Mouse (Mus musculus) E14TG2a.4 (cell line): ENCODE results near the gene Cacna1d.

ENCODE experiments used
- H3K27me3 ChIP-seq: 2 replicates; pipeline ENCODE4 v1.6.1; 2014; ENCODE audit warnings: low read length, control low read depth; ENCODE audit not compliant: insufficient read depth
- H3K36me3 ChIP-seq: 2 replicates; pipeline ENCODE4 v1.6.1; 2014; ENCODE audit warnings: low read length, control low read depth; ENCODE audit not compliant: insufficient read depth
- H3K4me1 ChIP-seq: replicated peaks from 2 replicates; pipeline ENCODE4 v1.6.1; 2014; ENCODE audit warnings: low read depth, low read length, control low read depth
- H3K4me3 ChIP-seq: replicated peaks from 2 replicates; pipeline ENCODE4 v1.5.1; 2014; ENCODE audit warnings: mild to moderate bottlenecking, low read length
- H3K9me3 ChIP-seq: 2 replicates; pipeline ENCODE4 v1.6.1; 2014; ENCODE audit warnings: low read length, control low read depth
- CTCF ChIP-seq: conservative IDR thresholded peaks from 2 replicates; pipeline ENCODE4 v1.5.1; 2014; ENCODE audit warnings: low read length
- NANOG ChIP-seq: IDR thresholded peaks from 2 replicates; pipeline ENCODE4 v1.6.1; 2014; ENCODE audit warnings: borderline replicate concordance, low read length, mixed read lengths
- POU5F1 ChIP-seq: IDR thresholded peaks from 2 replicates; pipeline ENCODE4 v1.6.1; 2014; ENCODE audit warnings: low read length, borderline replicate concordance

Cacna1d gene

GRCm38 (mm10) chr14:30168902-30169301, 322.4 kb downstream of the Cacna1d start:
- Histone ChIP-seq H3K27me3 (no peaks in the 10 kb centered on the region), H3K36me3 (no peaks in the 10 kb centered on the region), H3K9me3 (0 out of 2 replicates have a peak, but pooled peaks cover 5% of the 10 kb centered on the region), H3K4me3 (no peak overlapping the region), H3K4me1 (no peaks in the 10 kb centered on the region)
- TF ChIP-seq CTCF (no peak), POU5F1 (no peak), NANOG (no peak)

GRCm38 (mm10) chr14:30168387-30168786, 322.9 kb downstream of the Cacna1d start:
- H3K4me3 ChIP-seq = no peak overlapping the region
- TF ChIP-seq POU5F1 = no peak
- no peak for TF ChIP-seq NANOG
- TF ChIP-seq CTCF = no peak
- no peaks in the 10 kb centered on the region for H3K36me3 ChIP-seq
- H3K9me3 ChIP-seq = 0 out of 2 replicates have a peak, but pooled peaks cover 5% of the 10 kb centered on the region
- H3K27me3 ChIP-seq = no peaks in the 10 kb centered on the region
- H3K4me1 ChIP-seq = no peaks in the 10 kb centered on the region

- Histone ChIP-seq H3K4me1 (no peaks in the 10 kb centered on the region), H3K36me3 (no peaks in the 10 kb centered on the region), H3K4me3 (no peak overlapping the region), H3K27me3 (no peaks in the 10 kb centered on the region), H3K9me3 (0 out of 2 replicates have a peak, but pooled peaks cover 5% of the 10 kb centered on the region)
- TF ChIP-seq POU5F1 (no peak), NANOG (no peak), CTCF (no peak)
Observed at GRCm38 (mm10) chr14:30167606-30168005, 323.6 kb downstream of the Cacna1d start.

- H3K36me3 ChIP-seq = no peaks in the 10 kb centered on the region
- H3K9me3 ChIP-seq = 0 out of 2 replicates have a peak, but pooled peaks cover 5% of the 10 kb centered on the region
- H3K4me3 ChIP-seq = no peak overlapping the region
- H3K4me1 ChIP-seq = no peaks in the 10 kb centered on the region
- no peaks in the 10 kb centered on the region for H3K27me3 ChIP-seq
- TF ChIP-seq CTCF = no peak
- no peak for TF ChIP-seq POU5F1
- no peak for TF ChIP-seq NANOG
Observed at GRCm38 (mm10) chr14:30166036-30166435, 325.2 kb downstream of the Cacna1d start.

GRCm38 (mm10) chr14:30163733-30164708, 327.2 kb downstream of the Cacna1d start:
- H3K36me3 ChIP-seq = no peaks in the 10 kb centered on the region

GRCm38 (mm10) chr14:30147774-30148173, 343.5 kb downstream of the Cacna1d start:
- no peaks in the 10 kb centered on the region for H3K9me3 ChIP-seq
- no peaks in the 10 kb centered on the region for H3K36me3 ChIP-seq
- no peak overlapping the region for H3K4me3 ChIP-seq
- no peak for TF ChIP-seq POU5F1
- TF ChIP-seq CTCF = no peak
- no peak for TF ChIP-seq NANOG
- 0 out of 2 replicates have a peak, but pooled peaks cover 1% of the 10 kb centered on the region for H3K27me3 ChIP-seq
- H3K4me1 ChIP-seq = no peaks in the 10 kb centered on the region

More at GRCm38 (mm10) chr14:30163733-30164708, 327.2 kb downstream of the Cacna1d start:
- H3K27me3 ChIP-seq = no peaks in the 10 kb centered on the region
- H3K4me1 ChIP-seq = no peaks in the 10 kb centered on the region
- no peaks in the 10 kb centered on the region for H3K9me3 ChIP-seq
- no peak overlapping the region for H3K4me3 ChIP-seq
- no peak for TF ChIP-seq CTCF
- no peak for TF ChIP-seq POU5F1
- TF ChIP-seq NANOG = no peak

- H3K4me1 ChIP-seq = peaks cover 8% of the 10 kb centered on the region; the same call in 1 of the 2 replicates
- TF ChIP-seq POU5F1 (no peak), CTCF (no peak), NANOG (no peak)
- peaks cover 11% of the 10 kb centered on the region; the same call in 1 of the 2 replicates for H3K27me3 ChIP-seq
- no peaks in the 10 kb centered on the region for H3K9me3 ChIP-seq
- no peaks in the 10 kb centered on the region for H3K36me3 ChIP-seq
- H3K4me3 ChIP-seq = no peak overlapping the region
Observed at GRCm38 (mm10) chr14:30138379-30138964, 352.8 kb downstream of the Cacna1d start.

GRCm38 (mm10) chr14:30137961-30138360, 353.3 kb downstream of the Cacna1d start:
- Histone ChIP-seq H3K9me3 (no peaks in the 10 kb centered on the region), H3K27me3 (peaks cover 11% of the 10 kb centered on the region; the same call in 1 of the 2 replicates), H3K4me1 (peaks cover 13% of the 10 kb centered on the region), H3K4me3 (no peak overlapping the region), H3K36me3 (no peaks in the 10 kb centered on the region)
- TF ChIP-seq CTCF = no peak
- no peak for TF ChIP-seq POU5F1
- TF ChIP-seq NANOG = no peak
